Mouse (Mus musculus) liver, embryonic 11.5 days (tissue): ENCODE results near the gene Tsc1. TPM values are rescaled to one million over a fixed set of nuclear protein-coding genes. Genes with fewer than 3 reads are reported as not detected.

ENCODE experiments used
- ATAC-seq: fragments of 200-750 bp; cut with Nextera tagmentation; replicated peaks from 2 replicates; pipeline ENCODE4 v1.8.0; 2017; ENCODE audit warnings: moderate number of reproducible peaks, mild to moderate bottlenecking, moderate TSS enrichment, moderate library complexity; ENCODE audit not compliant: low FRiP score
- DNase-seq: peaks from one replicate; pipeline ENCODE4 v3.0.0-alpha.2; 2017; ENCODE audit warnings: low spot score
- H3K27ac ChIP-seq: fragments of 300-500 bp; sonication (generic); 2 replicates; pipeline ENCODE4 v1.5.1; 2014; ENCODE audit warnings: mild to moderate bottlenecking, low read depth, low read length, control low read depth
- H3K27me3 ChIP-seq: fragments of 300-500 bp; sonication (generic); replicated peaks from 2 replicates; pipeline ENCODE4 v1.6.1; 2014; ENCODE audit warnings: low read length, mixed read lengths; ENCODE audit not compliant: control insufficient read depth, insufficient read depth
- H3K36me3 ChIP-seq: fragments of 300-500 bp; sonication (generic); 2 replicates; pipeline ENCODE4 v1.6.1; 2014; ENCODE audit warnings: mild to moderate bottlenecking, low read length, moderate library complexity, mixed read lengths; ENCODE audit not compliant: control insufficient read depth, insufficient read depth
- H3K4me1 ChIP-seq: fragments of 300-500 bp; sonication (generic); replicated peaks from 2 replicates; pipeline ENCODE4 v1.6.1; 2014; ENCODE audit warnings: low read length, mixed read lengths; ENCODE audit not compliant: control insufficient read depth, insufficient read depth
- H3K4me2 ChIP-seq: fragments of 300-500 bp; sonication (generic); 2 replicates; pipeline ENCODE4 v1.6.1; 2014; ENCODE audit warnings: mild to moderate bottlenecking, control low read depth, moderate library complexity
- H3K4me3 ChIP-seq: fragments of 300-500 bp; sonication (generic); 2 replicates; pipeline ENCODE4 v1.5.1; 2014; ENCODE audit warnings: low read depth, low read length, control low read depth
- H3K9ac ChIP-seq: fragments of 300-500 bp; sonication (generic); 2 replicates; pipeline ENCODE4 v1.6.1; 2014; ENCODE audit warnings: low read depth, low read length, control low read depth
- H3K9me3 ChIP-seq: fragments of 300-500 bp; sonication (generic); 2 replicates; pipeline ENCODE4 v1.6.1; 2016; ENCODE audit warnings: low read length, inconsistent platforms, mixed read lengths; ENCODE audit not compliant: control insufficient read depth
- WGBS: fragments of 180-500 bp; shearing (Covaris S2); extraction: QIAGEN DNeasy Blood & Tissue Kit; methylation state at CpG from one replicate; pipeline ENCODE4 v1.1.7; 2014; 5-methylcytosine and 5-hydroxymethylcytosine counted together
- polyA plus RNA-seq: library from polyadenylated mRNA; unstranded; fragments of >200 nt; fragmentation: Nextera tagmentation; extraction: Ambion mirVana; gene quantifications from 2 replicates; pipeline ENCODE4 v1.2.1, GENCODE M21; 2014

The Tsc1 gene
- 20.7 and 21.3 TPM in 2 replicates for polyA plus RNA-seq

GRCm38 (mm10) chr2:28640461-28641424 lies at the start of gene Tsc1:
TSS of gene Tsc1 (plus strand) at chr2:28641228.
- ATAC-seq = peak; percentile 92
- Histone ChIP-seq H3K27me3 (no peaks in the 10 kb centered on the region), H3K9ac (peak within 1 kb of the TSS; percentile 93), H3K4me3 (peak within 1 kb of the TSS; percentile 100), H3K36me3 (no peaks in the 10 kb centered on the region), H3K4me2 (peak within 1 kb of the TSS; percentile 91), H3K9me3 (no peaks in the 10 kb centered on the region), H3K4me1 (peaks cover 25% of the 10 kb centered on the region), H3K27ac (peak within 1 kb of the TSS; percentile 75)
- peak; percentile 96 for DNase-seq
- WGBS = 2% methylated on average over 47 of the region's 47 CpGs

- Histone ChIP-seq H3K9me3 (no peaks in the 10 kb centered on the region), H3K4me2 (no peak overlapping the region), H3K36me3 (no peaks in the 10 kb centered on the region), H3K4me3 (no peak overlapping the region), H3K27ac (no peak overlapping the region), H3K4me1 (peaks cover 14% of the 10 kb centered on the region), H3K9ac (no peak overlapping the region), H3K27me3 (0 out of 2 replicates have a peak, but pooled peaks cover 2% of the 10 kb centered on the region)
- DNase-seq (no peak), ATAC-seq (no peak)
- WGBS = 52% methylated on average over 2 of the region's 2 CpGs
Observed at GRCm38 (mm10) chr2:28591479-28591878, 49.5 kb upstream of the Tsc1 start.

GRCm38 (mm10) chr2:28592809-28593208 lies 48.2 kb upstream of the Tsc1 start:
- Histone ChIP-seq H3K27me3 (0 out of 2 replicates have a peak, but pooled peaks cover 2% of the 10 kb centered on the region), H3K4me1 (peaks cover 28% of the 10 kb centered on the region), H3K9ac (no peak overlapping the region), H3K9me3 (no peaks in the 10 kb centered on the region), H3K4me2 (peak overlapping the region; percentile 45), H3K36me3 (no peaks in the 10 kb centered on the region), H3K4me3 (no peak overlapping the region), H3K27ac (no peak overlapping the region)
- ATAC-seq (peak; percentile 57; the same call in 1 of the 2 replicates), DNase-seq (peak; percentile 74)
- WGBS = 5% methylated on average over 15 of the region's 15 CpGs

- no peak overlapping the region for H3K9ac ChIP-seq
- peak; percentile 56 for ATAC-seq
- H3K27ac ChIP-seq = peak overlapping the region; percentile 97
Observed at GRCm38 (mm10) chr2:28596021-28596420, 45.0 kb upstream of the Tsc1 start.

GRCm38 (mm10) chr2:28596998-28597397 lies 44.0 kb upstream of the Tsc1 start:
- peak overlapping the region; percentile 51; the same call in 1 of the 2 replicates for H3K9ac ChIP-seq
- no peaks in the 10 kb centered on the region for H3K36me3 ChIP-seq
- H3K27me3 ChIP-seq = 0 out of 2 replicates have a peak, but pooled peaks cover 2% of the 10 kb centered on the region
- 76% methylated on average over 7 of the region's 7 CpGs for WGBS
- no peak for DNase-seq
- H3K9me3 ChIP-seq = no peaks in the 10 kb centered on the region
- no peak for ATAC-seq
- H3K4me3 ChIP-seq = no peak overlapping the region
- peaks cover 70% of the 10 kb centered on the region for H3K4me1 ChIP-seq
- peak overlapping the region; percentile 97 for H3K27ac ChIP-seq
- peak overlapping the region; percentile 22 for H3K4me2 ChIP-seq

More at GRCm38 (mm10) chr2:28596021-28596420, 45.0 kb upstream of the Tsc1 start:
- Histone ChIP-seq H3K9me3 (no peaks in the 10 kb centered on the region), H3K36me3 (no peaks in the 10 kb centered on the region), H3K4me1 (peaks cover 60% of the 10 kb centered on the region), H3K4me3 (no peak overlapping the region), H3K27me3 (0 out of 2 replicates have a peak, but pooled peaks cover 2% of the 10 kb centered on the region), H3K4me2 (peak overlapping the region; percentile 20; the same call in 1 of the 2 replicates)
- DNase-seq = no peak
- 34% methylated on average over 7 of the region's 7 CpGs for WGBS

GRCm38 (mm10) chr2:28597733-28598547 lies 43.1 kb upstream of the Tsc1 start:
- peak; percentile 80 for DNase-seq
- peak; percentile 86 for ATAC-seq
- Histone ChIP-seq H3K4me1 (peaks cover 75% of the 10 kb centered on the region), H3K9me3 (no peaks in the 10 kb centered on the region), H3K27ac (peak overlapping the region; percentile 97), H3K4me2 (peak overlapping the region; percentile 49), H3K27me3 (no peaks in the 10 kb centered on the region), H3K4me3 (no peak overlapping the region), H3K36me3 (no peaks in the 10 kb centered on the region), H3K9ac (peak overlapping the region; percentile 51)
- WGBS = 44% methylated on average over 7 of the region's 7 CpGs

GRCm38 (mm10) chr2:28598692-28599568 lies 42.1 kb upstream of the Tsc1 start:
- WGBS = 36% methylated on average over 12 of the region's 12 CpGs
- H3K9me3 ChIP-seq = no peaks in the 10 kb centered on the region
- H3K4me1 ChIP-seq = peaks cover 78% of the 10 kb centered on the region
- peak overlapping the region; percentile 97 for H3K27ac ChIP-seq
- no peak overlapping the region for H3K4me3 ChIP-seq
- peak overlapping the region; percentile 49 for H3K4me2 ChIP-seq
- ATAC-seq = no peak
- H3K36me3 ChIP-seq = no peaks in the 10 kb centered on the region
- peak overlapping the region; percentile 49 for H3K9ac ChIP-seq
- DNase-seq = no peak
- H3K27me3 ChIP-seq = no peaks in the 10 kb centered on the region

GRCm38 (mm10) chr2:28599569-28599900 lies 41.5 kb upstream of the Tsc1 start:
- Histone ChIP-seq H3K9me3 (no peaks in the 10 kb centered on the region), H3K4me3 (no peak overlapping the region), H3K27ac (peak overlapping the region; percentile 97), H3K4me1 (peaks cover 78% of the 10 kb centered on the region), H3K9ac (peak overlapping the region; percentile 49), H3K4me2 (peak overlapping the region; percentile 49), H3K27me3 (no peaks in the 10 kb centered on the region), H3K36me3 (no peaks in the 10 kb centered on the region)
- ATAC-seq (no peak), DNase-seq (no peak)
- WGBS = 36% methylated on average over 6 of the region's 6 CpGs
